Mouse (Mus musculus) embryonic facial prominence, embryonic 10.5 days (tissue): ENCODE results near the gene Myo1g. TPM values are rescaled to one million over a fixed set of nuclear protein-coding genes. Genes with fewer than 3 reads are reported as not detected.

Source experiments
- DNase-seq: peaks from one replicate; pipeline ENCODE4 v3.0.0-alpha.2; 2017; ENCODE audit warnings: low spot score
- H3K27ac ChIP-seq: fragments of 300-500 bp; sonication (generic); replicated peaks from 2 replicates; pipeline ENCODE4 v1.5.1; 2016; ENCODE audit warnings: mild to moderate bottlenecking
- H3K27me3 ChIP-seq: fragments of 300-500 bp; sonication (generic); replicated peaks from 2 replicates; pipeline ENCODE4 v1.6.1; 2016; ENCODE audit warnings: low read depth, mild to moderate bottlenecking; ENCODE audit not compliant: poor library complexity, severe bottlenecking
- H3K36me3 ChIP-seq: fragments of 300-500 bp; sonication (generic); replicated peaks from 2 replicates; pipeline ENCODE4 v1.6.1; 2016; ENCODE audit warnings: mild to moderate bottlenecking, moderate library complexity
- H3K4me1 ChIP-seq: fragments of 300-500 bp; sonication (generic); 2 replicates; pipeline ENCODE4 v1.6.1; 2016
- H3K4me3 ChIP-seq: fragments of 300-500 bp; sonication (generic); 2 replicates; pipeline ENCODE4 v1.5.1; 2016; ENCODE audit warnings: mild to moderate bottlenecking, moderate library complexity
- H3K9me3 ChIP-seq: fragments of 300-500 bp; sonication (generic); 2 replicates; pipeline ENCODE4 v1.6.1; 2016; ENCODE audit warnings: mild to moderate bottlenecking
- WGBS: fragments of 180-500 bp; shearing (Covaris S2); methylation state at CpG from one replicate; pipeline ENCODE4 v1.1.7; 2016; 5-methylcytosine and 5-hydroxymethylcytosine counted together
- polyA plus RNA-seq: library from polyadenylated mRNA; unstranded; fragments of >200 nt; fragmentation: Nextera tagmentation; extraction: Ambion mirVana; gene quantifications from 2 replicates; pipeline ENCODE4 v1.2.1, GENCODE M21; 2016

The Myo1g gene
- 0.75 and 1.1 TPM in 2 replicates for polyA plus RNA-seq

- WGBS = 78% methylated on average over 7 of the region's 7 CpGs
- no peaks in the 10 kb centered on the region for H3K9me3 ChIP-seq
- no peak within 1 kb of the TSS for H3K27ac ChIP-seq
- H3K27me3 ChIP-seq = no peaks in the 10 kb centered on the region
- H3K36me3 ChIP-seq = peaks cover 21% of the 10 kb centered on the region
- no peak for DNase-seq
- no peak within 1 kb of the TSS for H3K4me3 ChIP-seq
- H3K4me1 ChIP-seq = no peaks in the 10 kb centered on the region
These were observed at the start of gene Myo1g for GRCm38 (mm10) chr11:6520507-6521173. Gene Myo1g (minus strand): TSS chr11:6520965.

- H3K4me3 ChIP-seq = no peak overlapping the region
- peaks cover 80% of the 10 kb centered on the region for H3K36me3 ChIP-seq
- H3K27me3 ChIP-seq = no peaks in the 10 kb centered on the region
- H3K27ac ChIP-seq = no peak overlapping the region
- 57% methylated on average over 3 of the region's 3 CpGs for WGBS
- peaks cover 11% of the 10 kb centered on the region; the same call in 1 of the 2 replicates for H3K4me1 ChIP-seq
- no peaks in the 10 kb centered on the region for H3K9me3 ChIP-seq
- no peak for DNase-seq
These were observed 48.6 kb upstream of the Myo1g start for GRCm38 (mm10) chr11:6569410-6569777.

GRCm38 (mm10) chr11:6568584-6569409, 48.0 kb upstream of the Myo1g start:
- DNase-seq = no peak
- H3K4me3 ChIP-seq = no peak overlapping the region
- H3K36me3 ChIP-seq = peaks cover 83% of the 10 kb centered on the region
- 79% methylated on average over 11 of the region's 11 CpGs for WGBS
- H3K9me3 ChIP-seq = no peaks in the 10 kb centered on the region
- no peak overlapping the region for H3K27ac ChIP-seq
- H3K4me1 ChIP-seq = peaks cover 11% of the 10 kb centered on the region; the same call in 1 of the 2 replicates
- H3K27me3 ChIP-seq = no peaks in the 10 kb centered on the region

GRCm38 (mm10) chr11:6567951-6568350, 47.2 kb upstream of the Myo1g start:
- peaks cover 11% of the 10 kb centered on the region; the same call in 1 of the 2 replicates for H3K4me1 ChIP-seq

GRCm38 (mm10) chr11:6566496-6566895, 45.7 kb upstream of the Myo1g start:
- Histone ChIP-seq H3K36me3 (peaks cover 83% of the 10 kb centered on the region), H3K27me3 (no peaks in the 10 kb centered on the region), H3K4me3 (no peak overlapping the region), H3K4me1 (peaks cover 11% of the 10 kb centered on the region; the same call in 1 of the 2 replicates), H3K9me3 (no peaks in the 10 kb centered on the region), H3K27ac (no peak overlapping the region)
- WGBS = 92% methylated on average over 4 of the region's 4 CpGs
- no peak for DNase-seq

More at GRCm38 (mm10) chr11:6567951-6568350, 47.2 kb upstream of the Myo1g start:
- Histone ChIP-seq H3K36me3 (peaks cover 83% of the 10 kb centered on the region), H3K27ac (no peak overlapping the region), H3K27me3 (no peaks in the 10 kb centered on the region), H3K9me3 (no peaks in the 10 kb centered on the region), H3K4me3 (no peak overlapping the region)
- 92% methylated on average over 8 of the region's 8 CpGs for WGBS
- no peak for DNase-seq

- 90% methylated on average over 4 of the region's 4 CpGs for WGBS
These were observed 42.4 kb upstream of the Myo1g start for GRCm38 (mm10) chr11:6563201-6563600.

GRCm38 (mm10) chr11:6562359-6562758, 41.6 kb upstream of the Myo1g start:
- Histone ChIP-seq H3K27ac (no peak overlapping the region), H3K36me3 (peaks cover 64% of the 10 kb centered on the region), H3K4me1 (no peaks in the 10 kb centered on the region), H3K4me3 (no peak overlapping the region), H3K27me3 (no peaks in the 10 kb centered on the region), H3K9me3 (no peaks in the 10 kb centered on the region)
- 81% methylated on average over 6 of the region's 6 CpGs for WGBS
- DNase-seq = no peak

More at GRCm38 (mm10) chr11:6563201-6563600, 42.4 kb upstream of the Myo1g start:
- Histone ChIP-seq H3K4me3 (no peak overlapping the region), H3K27ac (no peak overlapping the region), H3K27me3 (no peaks in the 10 kb centered on the region), H3K4me1 (no peaks in the 10 kb centered on the region), H3K36me3 (peaks cover 63% of the 10 kb centered on the region), H3K9me3 (no peaks in the 10 kb centered on the region)
- no peak for DNase-seq

- no peaks in the 10 kb centered on the region for H3K9me3 ChIP-seq
- DNase-seq = no peak
- H3K4me1 ChIP-seq = no peaks in the 10 kb centered on the region
- H3K27me3 ChIP-seq = no peaks in the 10 kb centered on the region
- 94% methylated on average over 4 of the region's 4 CpGs for WGBS
- peaks cover 71% of the 10 kb centered on the region for H3K36me3 ChIP-seq
- H3K4me3 ChIP-seq = no peak overlapping the region
- no peak overlapping the region for H3K27ac ChIP-seq
These were observed 40.7 kb upstream of the Myo1g start for GRCm38 (mm10) chr11:6561474-6561873.

GRCm38 (mm10) chr11:6560655-6561360, 40.0 kb upstream of the Myo1g start:
- Histone ChIP-seq H3K27me3 (no peaks in the 10 kb centered on the region), H3K9me3 (no peaks in the 10 kb centered on the region), H3K4me3 (no peak overlapping the region), H3K36me3 (peaks cover 71% of the 10 kb centered on the region), H3K27ac (no peak overlapping the region), H3K4me1 (no peaks in the 10 kb centered on the region)
- WGBS = 91% methylated on average over 13 of the region's 13 CpGs
- DNase-seq = no peak

- DNase-seq = no peak
- H3K27ac ChIP-seq = no peak overlapping the region
- H3K27me3 ChIP-seq = no peaks in the 10 kb centered on the region
- H3K4me3 ChIP-seq = no peak overlapping the region
- peaks cover 70% of the 10 kb centered on the region for H3K36me3 ChIP-seq
- no peaks in the 10 kb centered on the region; the same call in 1 of the 2 replicates for H3K4me1 ChIP-seq
- 94% methylated on average over 2 of the region's 2 CpGs for WGBS
- no peaks in the 10 kb centered on the region for H3K9me3 ChIP-seq
These were observed 39.2 kb upstream of the Myo1g start for GRCm38 (mm10) chr11:6559996-6560395.

- peaks cover 71% of the 10 kb centered on the region for H3K36me3 ChIP-seq
- 91% methylated on average over 3 of the region's 3 CpGs for whole genome bisulfite sequencing
These were observed 37.5 kb upstream of the Myo1g start for GRCm38 (mm10) chr11:6558234-6558633.

GRCm38 (mm10) chr11:6550201-6550600, 29.4 kb upstream of the Myo1g start:
- DNase-seq = no peak
- peaks cover 19% of the 10 kb centered on the region for H3K4me1 ChIP-seq
- no peaks in the 10 kb centered on the region for H3K27me3 ChIP-seq
- no peak overlapping the region for H3K27ac ChIP-seq
- WGBS = 95% methylated on average over 3 of the region's 3 CpGs
- no peaks in the 10 kb centered on the region for H3K9me3 ChIP-seq
- no peak overlapping the region for H3K4me3 ChIP-seq
- H3K36me3 ChIP-seq = peaks cover 63% of the 10 kb centered on the region

More at GRCm38 (mm10) chr11:6558234-6558633, 37.5 kb upstream of the Myo1g start:
- Histone ChIP-seq H3K27me3 (no peaks in the 10 kb centered on the region), H3K4me1 (no peaks in the 10 kb centered on the region; the same call in 1 of the 2 replicates), H3K9me3 (no peaks in the 10 kb centered on the region), H3K27ac (no peak overlapping the region), H3K4me3 (no peak overlapping the region)
- no peak for DNase-seq
